Mouse (Mus musculus) intestine, embryonic 16.5 days (tissue): Measurements from ENCODE around the gene Cldn10. TPM values are rescaled to one million over a fixed set of nuclear protein-coding genes. Genes with fewer than 3 reads are reported as not detected.

Experiments
- ATAC-seq: fragments of 200-750 bp; cut with Nextera tagmentation; 2 replicates; pipeline ENCODE4 v1.8.0; 2017; ENCODE audit warnings: moderate TSS enrichment, moderate library complexity
- H3K27ac ChIP-seq: fragments of 300-500 bp; sonication (generic); 2 replicates; pipeline ENCODE4 v1.5.1; 2014; ENCODE audit warnings: mild to moderate bottlenecking, low read length
- H3K27me3 ChIP-seq: fragments of 300-500 bp; sonication (generic); replicated peaks from 2 replicates; pipeline ENCODE4 v1.6.1; 2014; ENCODE audit warnings: low read length, control low read depth, mixed read lengths; ENCODE audit not compliant: control insufficient read depth, insufficient read depth
- H3K36me3 ChIP-seq: fragments of 300-500 bp; sonication (generic); 2 replicates; pipeline ENCODE4 v1.6.1; 2014; ENCODE audit warnings: low read length, control low read depth; ENCODE audit not compliant: control insufficient read depth, insufficient read depth
- H3K4me1 ChIP-seq: fragments of 300-500 bp; sonication (generic); 2 replicates; pipeline ENCODE4 v1.6.1; 2014; ENCODE audit warnings: low read length, control low read depth, mixed read lengths; ENCODE audit not compliant: control insufficient read depth, insufficient read depth
- H3K4me2 ChIP-seq: fragments of 300-500 bp; sonication (generic); 2 replicates; pipeline ENCODE4 v1.6.1; 2014; ENCODE audit warnings: low read depth, low read length, control low read depth
- H3K4me3 ChIP-seq: fragments of 300-500 bp; sonication (generic); 2 replicates; pipeline ENCODE4 v1.5.1; 2014; ENCODE audit warnings: mild to moderate bottlenecking, low read length
- H3K9ac ChIP-seq: fragments of 300-500 bp; sonication (generic); 2 replicates; pipeline ENCODE4 v1.6.1; 2014; ENCODE audit warnings: low read depth, low read length
- H3K9me3 ChIP-seq: fragments of 300-500 bp; sonication (generic); 2 replicates; pipeline ENCODE4 v1.6.1; 2016; ENCODE audit warnings: low read length, control low read depth; ENCODE audit not compliant: control insufficient read depth
- WGBS: fragments of 180-500 bp; shearing (Covaris S2); extraction: QIAGEN DNeasy Blood & Tissue Kit; methylation state at CpG from one replicate; pipeline ENCODE4 v1.1.7; 2014; 5-methylcytosine and 5-hydroxymethylcytosine counted together
- polyA plus RNA-seq: library from polyadenylated mRNA; unstranded; fragments of >200 nt; fragmentation: Nextera tagmentation; extraction: Ambion mirVana; gene quantifications from 2 replicates; pipeline ENCODE4 v1.2.1, GENCODE M21; 2015

Gene Cldn10
- polyA plus RNA-seq, 1 experiment from 2014 or later, result 21.1 TPM

DNA sequence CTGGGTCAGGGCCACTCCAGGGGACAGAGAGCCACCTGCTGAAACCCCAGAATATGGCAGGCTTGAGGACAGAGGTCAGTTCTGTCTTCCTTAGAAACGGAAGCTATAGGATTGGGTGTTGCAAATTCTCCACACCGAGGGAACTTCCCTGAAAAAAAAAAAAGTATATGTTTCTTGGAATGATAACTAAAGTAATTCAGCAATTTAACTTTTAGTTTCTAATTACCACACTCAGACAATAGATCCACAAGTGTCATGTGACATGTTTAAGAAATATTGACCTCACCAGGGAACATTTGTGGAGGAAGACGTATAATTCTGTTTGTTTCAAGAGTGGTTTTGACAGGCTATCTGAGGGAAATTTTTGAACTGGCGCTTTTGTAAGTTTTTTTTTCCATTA is 43.9 kb downstream of the Cldn10 start:
- Histone ChIP-seq H3K4me2 (no peak overlapping the region), H3K4me3 (no peak overlapping the region), H3K27ac (no peak overlapping the region), H3K4me1 (peaks cover 5% of the 10 kb centered on the region; the same call in 1 of the 2 replicates), H3K27me3 (no peaks in the 10 kb centered on the region), H3K9ac (no peak overlapping the region), H3K9me3 (no peaks in the 10 kb centered on the region), H3K36me3 (no peaks in the 10 kb centered on the region)
- no peak for ATAC-seq
- 58% methylated on average over 4 of the region's 4 CpGs for WGBS

DNA sequence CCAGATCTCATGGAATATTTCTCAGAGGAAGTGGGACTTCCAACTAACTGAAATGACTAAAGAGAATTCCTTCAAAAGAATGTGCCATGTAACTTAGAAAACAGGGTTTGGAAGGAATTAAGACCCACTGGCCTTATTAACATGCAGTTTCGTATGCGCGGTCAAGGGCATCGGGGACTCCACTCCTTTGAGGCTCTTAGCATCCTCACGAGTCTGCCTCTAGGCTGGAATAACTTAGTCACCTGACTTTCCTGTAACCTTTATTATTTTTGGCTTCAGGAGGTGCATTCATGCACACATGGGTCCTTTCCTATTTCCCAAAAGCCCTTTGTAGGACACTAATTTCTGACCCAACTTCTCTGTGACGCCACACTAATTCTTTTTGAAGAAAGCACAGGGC is 45.5 kb downstream of the Cldn10 start:
- Histone ChIP-seq H3K36me3 (no peaks in the 10 kb centered on the region), H3K27me3 (no peaks in the 10 kb centered on the region), H3K4me3 (no peak overlapping the region), H3K4me1 (0 out of 2 replicates have a peak, but pooled peaks cover 3% of the 10 kb centered on the region), H3K4me2 (no peak overlapping the region), H3K27ac (no peak overlapping the region), H3K9ac (no peak overlapping the region), H3K9me3 (no peaks in the 10 kb centered on the region)
- 89% methylated on average over 6 of the region's 6 CpGs for WGBS
- no peak for ATAC-seq

DNA sequence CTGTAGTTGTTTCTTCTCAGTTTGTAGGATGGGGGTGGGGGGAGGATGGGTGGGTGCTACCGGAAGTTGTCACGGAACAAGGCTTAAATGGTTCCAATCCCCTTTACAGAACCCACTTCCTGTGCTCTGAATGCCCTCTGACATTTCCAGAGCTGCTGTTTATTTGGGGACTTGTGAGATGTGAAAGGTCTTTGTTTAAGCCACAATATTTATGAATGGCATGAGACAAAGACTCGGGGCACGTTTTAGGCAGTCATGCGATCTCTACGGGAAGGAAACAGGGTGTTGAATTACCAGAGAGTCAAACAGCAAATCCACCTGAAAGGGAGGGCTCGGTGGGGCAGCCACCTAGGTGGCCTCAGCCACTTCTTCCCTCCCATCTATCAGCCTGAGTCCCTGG is 46.6 kb downstream of the Cldn10 start:
- Histone ChIP-seq H3K27ac (no peak overlapping the region), H3K4me3 (no peak overlapping the region), H3K9me3 (no peaks in the 10 kb centered on the region), H3K4me1 (0 out of 2 replicates have a peak, but pooled peaks cover 3% of the 10 kb centered on the region), H3K36me3 (no peaks in the 10 kb centered on the region), H3K4me2 (no peak overlapping the region), H3K27me3 (no peaks in the 10 kb centered on the region), H3K9ac (no peak overlapping the region)
- WGBS, result 10% methylated on average over 7 of the region's 7 CpGs
- ATAC-seq, result no peak

DNA sequence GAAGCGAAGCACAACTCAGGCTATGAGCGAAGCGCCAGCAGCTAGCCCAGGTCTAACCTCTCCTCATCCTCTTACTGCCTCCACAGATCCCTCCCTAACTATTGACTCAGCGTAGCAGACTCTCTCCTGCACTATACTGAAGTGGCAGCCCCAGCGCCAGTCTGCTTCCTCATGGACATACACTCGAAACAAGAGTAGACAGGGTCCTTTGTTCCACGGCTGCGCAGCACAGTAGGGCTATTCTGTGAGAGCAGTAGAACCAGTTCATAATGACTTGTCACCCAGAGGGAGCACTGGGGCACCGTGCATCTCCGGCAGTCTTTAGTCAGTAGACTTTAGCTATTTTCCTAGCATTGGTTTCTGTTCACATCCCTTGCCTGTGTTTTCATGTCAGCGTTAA is 48.4 kb downstream of the Cldn10 start:
- ATAC-seq, result no peak
- Histone ChIP-seq H3K4me3 (no peak overlapping the region), H3K9ac (no peak overlapping the region), H3K27ac (no peak overlapping the region), H3K27me3 (no peaks in the 10 kb centered on the region), H3K9me3 (no peaks in the 10 kb centered on the region), H3K4me1 (0 out of 2 replicates have a peak, but pooled peaks cover 3% of the 10 kb centered on the region), H3K4me2 (no peak overlapping the region), H3K36me3 (no peaks in the 10 kb centered on the region)
- WGBS, result 84% methylated on average over 11 of the region's 11 CpGs

DNA sequence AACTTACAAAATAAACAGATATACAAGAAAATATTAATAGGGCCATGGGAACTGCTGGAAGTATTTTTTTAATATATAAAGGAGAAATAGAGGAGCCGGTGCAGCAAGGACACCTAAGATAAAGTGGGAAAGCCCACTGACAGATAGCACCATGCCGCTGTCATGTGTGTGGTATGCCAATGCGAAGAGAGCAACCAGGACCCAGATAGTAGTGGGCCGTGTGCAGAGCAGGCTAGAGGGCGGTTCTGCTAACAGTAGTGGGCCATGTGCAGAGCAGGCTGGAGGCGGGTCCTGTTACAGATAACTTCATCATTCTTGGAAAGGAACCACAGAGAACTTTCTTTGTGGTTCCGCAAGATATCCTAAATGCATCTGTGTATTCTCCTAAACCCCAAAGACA is 49.0 kb downstream of the Cldn10 start:
- no peak overlapping the region for H3K4me3 ChIP-seq
- no peaks in the 10 kb centered on the region for H3K36me3 ChIP-seq
- WGBS, result 90% methylated on average over 7 of the region's 7 CpGs
- H3K9me3 ChIP-seq, result no peaks in the 10 kb centered on the region
- H3K4me1 ChIP-seq, result 0 out of 2 replicates have a peak, but pooled peaks cover 6% of the 10 kb centered on the region
- H3K9ac ChIP-seq, result no peak overlapping the region
- H3K27me3 ChIP-seq, result no peaks in the 10 kb centered on the region
- ATAC-seq, result no peak
- no peak overlapping the region for H3K27ac ChIP-seq
- H3K4me2 ChIP-seq, result no peak overlapping the region

DNA sequence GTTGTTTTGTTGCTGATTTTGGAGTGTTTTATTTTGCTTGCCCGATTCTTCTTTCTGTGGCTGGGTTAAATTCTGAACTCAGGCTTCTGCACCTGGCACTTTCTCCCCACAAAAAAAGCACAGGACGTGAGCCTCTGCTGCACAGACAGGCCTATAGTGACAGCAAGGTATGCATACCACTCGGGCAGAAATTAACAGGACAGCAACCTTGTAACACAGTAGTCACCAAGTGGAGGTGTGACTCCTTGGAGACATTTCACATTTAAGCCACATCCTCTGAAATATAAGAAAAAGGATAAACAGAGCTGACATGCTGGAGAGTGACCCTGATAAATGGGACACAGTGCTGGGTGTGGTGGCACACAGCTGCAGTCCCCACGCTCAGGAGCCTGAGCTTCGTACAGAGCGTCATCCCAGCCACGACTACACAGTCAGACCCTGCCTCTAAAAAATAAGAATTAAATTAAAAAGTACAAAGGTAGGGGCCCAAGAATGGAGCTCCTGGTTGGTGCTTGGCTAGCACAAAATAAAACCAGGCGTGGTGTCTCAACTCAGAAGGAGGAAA is 50.9 kb downstream of the Cldn10 start:
- H3K9ac ChIP-seq, result no peak overlapping the region
- H3K4me3 ChIP-seq, result no peak overlapping the region
- H3K9me3 ChIP-seq, result no peaks in the 10 kb centered on the region
- 0 out of 2 replicates have a peak, but pooled peaks cover 6% of the 10 kb centered on the region for H3K4me1 ChIP-seq
- H3K27ac ChIP-seq, result no peak overlapping the region
- no peak overlapping the region for H3K4me2 ChIP-seq
- no peaks in the 10 kb centered on the region for H3K27me3 ChIP-seq
- 59% methylated on average over 8 of the region's 8 CpGs for WGBS
- no peaks in the 10 kb centered on the region for H3K36me3 ChIP-seq
- ATAC-seq, result peak; percentile 24; the same call in 1 of the 2 replicates

DNA sequence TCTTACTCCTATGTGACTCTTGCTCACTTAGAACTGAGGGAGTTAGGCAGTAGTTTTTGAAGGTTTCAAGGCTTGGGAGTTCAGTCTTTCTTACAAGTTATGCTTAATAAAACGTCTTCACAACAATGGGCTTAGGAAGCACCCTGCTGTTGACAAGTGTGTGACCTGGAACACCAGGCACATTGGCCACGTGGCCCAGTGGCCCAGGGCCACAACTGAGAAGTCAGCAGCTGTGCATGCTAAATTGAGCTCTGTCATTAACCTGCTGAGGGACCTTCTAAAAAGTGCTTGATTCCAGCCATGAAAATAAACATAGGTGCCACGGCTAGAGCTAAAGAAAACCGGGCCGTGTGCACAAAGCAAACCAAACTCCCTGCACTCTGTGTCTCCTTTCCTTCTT is 51.7 kb downstream of the Cldn10 start:
- no peaks in the 10 kb centered on the region for H3K27me3 ChIP-seq
- no peak overlapping the region for H3K27ac ChIP-seq
- H3K4me2 ChIP-seq, result no peak overlapping the region
- H3K9me3 ChIP-seq, result no peaks in the 10 kb centered on the region
- H3K4me3 ChIP-seq, result no peak overlapping the region
- H3K4me1 ChIP-seq, result 0 out of 2 replicates have a peak, but pooled peaks cover 6% of the 10 kb centered on the region
- ATAC-seq, result peak; percentile 50; the same call in 1 of the 2 replicates
- 55% methylated on average over 5 of the region's 5 CpGs for WGBS
- no peaks in the 10 kb centered on the region for H3K36me3 ChIP-seq
- no peak overlapping the region for H3K9ac ChIP-seq

DNA sequence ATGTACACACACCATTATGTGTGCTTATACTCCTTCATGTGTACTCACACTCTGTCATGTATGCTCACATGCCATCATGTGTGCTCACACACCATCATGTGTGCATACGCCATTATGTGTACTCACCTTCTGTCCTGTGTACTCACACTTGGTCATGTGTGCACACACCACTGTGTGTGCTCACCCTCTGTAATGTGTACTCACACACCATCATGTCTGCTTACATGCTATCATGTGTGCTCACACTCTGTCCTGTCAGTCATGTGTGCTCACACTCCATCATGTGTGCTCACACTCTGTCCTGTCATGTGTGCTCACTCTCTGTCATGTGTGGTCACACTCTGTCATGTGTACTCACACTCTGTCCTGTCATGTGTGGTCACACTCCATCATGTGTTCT is 52.3 kb downstream of the Cldn10 start:
- Histone ChIP-seq H3K9me3 (no peaks in the 10 kb centered on the region), H3K27me3 (no peaks in the 10 kb centered on the region), H3K4me3 (no peak overlapping the region), H3K27ac (no peak overlapping the region), H3K4me1 (0 out of 2 replicates have a peak, but pooled peaks cover 6% of the 10 kb centered on the region), H3K4me2 (no peak overlapping the region), H3K9ac (no peak overlapping the region), H3K36me3 (no peaks in the 10 kb centered on the region)
- no peak for ATAC-seq
- WGBS, result 89% methylated on average over 1 of the region's 1 CpGs

DNA sequence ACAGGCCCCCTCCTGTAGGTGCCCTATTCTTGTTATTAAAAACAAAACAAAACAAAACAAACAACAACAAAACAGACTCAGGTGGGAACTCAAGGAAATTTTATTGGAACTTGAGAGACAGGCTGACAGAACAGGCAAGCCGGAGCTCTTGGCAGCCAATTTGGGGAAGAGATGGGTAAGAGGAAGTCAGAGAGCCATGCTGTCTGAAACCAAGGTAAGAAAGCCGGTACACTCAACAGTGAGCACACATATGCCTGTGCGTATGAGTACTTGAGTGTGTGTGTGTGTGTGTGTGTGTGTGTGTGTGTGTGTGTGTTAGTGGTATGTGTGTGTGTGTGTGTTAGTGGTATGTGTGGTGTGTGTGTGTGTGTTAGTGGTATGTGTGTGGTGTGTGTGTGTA is 54.6 kb downstream of the Cldn10 start:
- WGBS, result 84% methylated on average over 3 of the region's 3 CpGs
- Histone ChIP-seq H3K9ac (no peak overlapping the region), H3K9me3 (no peaks in the 10 kb centered on the region), H3K27ac (no peak overlapping the region), H3K27me3 (no peaks in the 10 kb centered on the region), H3K36me3 (no peaks in the 10 kb centered on the region), H3K4me1 (0 out of 2 replicates have a peak, but pooled peaks cover 6% of the 10 kb centered on the region), H3K4me2 (no peak overlapping the region), H3K4me3 (no peak overlapping the region)
- no peak for ATAC-seq

DNA sequence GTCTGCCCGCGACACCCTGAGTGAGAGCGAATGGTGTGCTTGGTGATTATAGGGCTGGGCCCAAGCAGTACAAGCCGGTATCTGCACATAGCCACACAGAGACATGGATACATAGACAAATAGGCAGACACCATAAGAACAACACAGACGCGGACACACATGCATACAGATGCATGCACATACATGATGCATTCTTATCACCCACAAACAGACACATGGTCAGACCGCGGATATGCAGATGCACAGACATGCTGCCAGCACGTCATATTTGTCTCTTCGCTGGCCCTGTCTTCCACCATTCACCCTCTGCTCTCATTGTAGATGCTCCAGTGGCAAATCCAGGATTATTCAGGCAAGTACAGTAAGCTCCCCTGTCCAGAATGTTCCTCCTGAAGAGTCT is 59.1 kb downstream of the Cldn10 start:
- Histone ChIP-seq H3K4me3 (no peak overlapping the region), H3K27ac (no peak overlapping the region), H3K4me2 (no peak overlapping the region), H3K27me3 (no peaks in the 10 kb centered on the region), H3K9ac (no peak overlapping the region), H3K4me1 (no peaks in the 10 kb centered on the region), H3K9me3 (no peaks in the 10 kb centered on the region), H3K36me3 (no peaks in the 10 kb centered on the region)
- WGBS, result 93% methylated on average over 10 of the region's 10 CpGs
- no peak for ATAC-seq
